Mouse (Mus musculus): ENCODE measurements around the gene Mcee.

- TF ChIP-seq USF1 (IDR thresholded peaks at IDR 0.05; ENCODE audit: low read depth) (no peak), MAX (IDR thresholded peaks at IDR 0.05; ENCODE audit: low read depth) (no peak), POLR2A (IDR thresholded peaks at IDR 0.05; ENCODE audit: insufficient read length, low read depth) (no peak), TCF12 (IDR thresholded peaks at IDR 0.05; ENCODE audit: insufficient read depth, poor library complexity, severe bottlenecking) (no peak)
These were observed 60.2 kb downstream of the Mcee start for GRCm38 (mm10) chr7:64452471-64453222.
